Mouse (Mus musculus): ENCODE measurements around the gene 2310057M21Rik. TPM values are rescaled to one million over a fixed set of nuclear protein-coding genes. Genes with fewer than 3 reads are reported as not detected.

Gene 2310057M21Rik
- 1.2 TPM for polyA plus RNA-seq (2015; fragmentation: Illumina TruSeq; extraction: RNeasy Lipid Tissue Mini Kit (QIAGEN cat#74804); ENCODE audit: insufficient read depth, low read depth, low replicate concordance)

DNA sequence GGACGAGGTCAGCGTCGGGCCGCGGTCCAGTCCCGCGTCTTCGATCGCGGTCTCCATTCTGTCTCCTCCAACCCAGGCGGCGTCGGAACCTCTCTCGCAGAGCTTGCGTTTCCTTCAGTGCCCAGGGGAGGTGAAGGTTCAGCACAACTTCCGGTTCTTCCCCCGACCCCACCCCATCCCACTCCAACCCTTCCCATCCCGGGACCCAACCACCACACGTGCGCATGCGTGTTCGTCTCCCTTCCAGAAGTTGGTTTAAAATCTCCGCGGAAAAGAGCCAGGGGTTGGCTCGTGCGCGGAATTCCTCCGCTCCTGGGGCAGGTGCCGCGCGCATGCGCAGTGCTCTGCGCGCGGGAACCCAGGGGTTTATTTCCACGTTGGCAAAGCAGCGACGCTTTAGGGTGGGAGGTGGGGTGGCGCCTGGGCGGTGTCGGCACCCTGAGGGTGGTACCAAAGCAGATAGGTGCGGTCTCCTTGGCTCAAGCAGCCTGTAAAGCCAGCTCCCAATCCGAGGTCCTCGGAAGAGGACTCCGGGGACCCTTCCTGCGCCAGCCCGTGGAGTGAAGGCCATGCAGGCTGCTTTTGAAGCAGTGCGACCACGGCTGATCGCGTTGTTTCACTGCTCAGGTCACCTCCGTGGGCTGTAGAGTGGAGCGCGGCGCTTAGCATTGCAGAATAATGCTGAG is at the start of gene 2310057M21Rik:
TSS of gene 2310057M21Rik (minus strand) at position 145 of the 686 bp plus-strand sequence.

DNA sequence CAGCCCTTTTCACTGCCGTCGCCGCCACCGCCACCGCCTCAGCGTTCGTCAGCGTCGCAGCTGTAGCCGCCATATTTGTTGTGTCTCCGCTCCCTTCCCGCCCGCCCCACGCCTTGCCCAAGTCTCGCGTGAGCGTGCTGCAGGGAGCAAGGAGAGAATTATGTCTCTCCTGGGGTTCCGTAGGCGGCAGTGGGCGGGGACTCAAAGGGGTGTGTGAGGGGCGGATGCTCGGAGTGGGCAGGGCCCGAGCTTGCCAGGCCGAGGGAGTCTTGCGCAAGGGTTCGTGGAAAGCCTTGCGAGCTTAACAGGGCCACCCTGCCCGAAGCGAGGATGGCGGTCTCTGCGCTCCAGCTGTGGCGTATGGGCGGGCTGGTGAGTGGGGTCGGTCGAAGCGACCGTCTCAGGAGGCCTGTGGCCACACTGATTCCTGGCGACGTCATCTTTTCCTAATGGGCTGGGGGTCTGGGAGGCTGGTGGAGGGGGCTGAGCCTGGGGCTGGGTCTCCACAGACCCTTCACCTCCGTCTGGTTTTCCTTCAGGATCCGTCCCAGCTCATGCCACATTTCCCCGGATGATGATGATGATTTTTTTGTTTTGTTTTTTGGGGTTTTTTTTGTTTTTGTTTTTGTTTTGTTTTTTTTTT is 48.0 kb upstream of the 2310057M21Rik start, which contains the start of the genes Ikzf5 and Acadsb:
TSS of gene Ikzf5 (minus strand) at position 106 of the 643 bp plus-strand sequence.
TSS of gene Acadsb (plus strand) at position 186 of the 643 bp plus-strand sequence.

DNA sequence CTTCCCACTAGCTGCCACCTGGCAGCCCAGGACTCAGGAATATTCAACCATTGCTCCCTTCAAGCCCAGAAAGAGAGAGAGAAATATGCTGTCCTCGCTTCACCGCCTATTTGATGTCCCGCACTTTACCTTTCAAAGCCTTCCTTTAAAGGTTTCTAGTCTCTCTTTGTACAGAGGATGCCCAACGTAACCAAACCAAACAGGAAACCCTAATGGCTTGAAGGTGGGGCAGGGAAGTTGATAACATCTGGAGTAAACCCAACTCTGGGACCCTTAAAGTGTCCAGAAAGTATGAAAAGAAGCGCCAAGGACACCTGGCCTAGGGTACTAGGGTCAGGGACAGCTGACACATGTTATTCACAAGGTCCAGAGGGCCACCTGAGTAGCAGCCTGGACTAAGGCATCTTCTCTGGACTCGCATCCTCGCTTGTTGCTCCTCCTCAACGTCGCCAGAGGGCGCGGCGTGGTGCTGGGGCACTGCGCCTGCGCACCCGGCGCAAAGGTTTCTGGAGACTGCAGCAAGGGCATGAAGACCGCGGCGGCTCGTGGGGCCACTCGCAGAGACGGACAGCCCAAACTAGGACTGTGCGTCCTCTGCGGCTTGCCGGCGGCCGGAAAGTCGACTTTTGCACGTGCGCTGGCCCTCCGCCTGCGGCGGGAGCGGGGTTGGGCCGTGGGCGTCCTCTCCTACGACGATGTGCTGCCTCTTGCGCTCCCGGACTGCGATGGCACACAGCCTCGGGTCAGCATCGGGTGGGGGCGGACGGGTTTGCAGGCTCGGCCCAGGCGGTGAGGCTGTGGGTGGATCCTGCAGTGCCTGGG is 8.3 kb upstream of the 2310057M21Rik start, which contains the start of gene Pstk:
TSS of gene Pstk (plus strand) at position 494 of the 822 bp plus-strand sequence.

DNA sequence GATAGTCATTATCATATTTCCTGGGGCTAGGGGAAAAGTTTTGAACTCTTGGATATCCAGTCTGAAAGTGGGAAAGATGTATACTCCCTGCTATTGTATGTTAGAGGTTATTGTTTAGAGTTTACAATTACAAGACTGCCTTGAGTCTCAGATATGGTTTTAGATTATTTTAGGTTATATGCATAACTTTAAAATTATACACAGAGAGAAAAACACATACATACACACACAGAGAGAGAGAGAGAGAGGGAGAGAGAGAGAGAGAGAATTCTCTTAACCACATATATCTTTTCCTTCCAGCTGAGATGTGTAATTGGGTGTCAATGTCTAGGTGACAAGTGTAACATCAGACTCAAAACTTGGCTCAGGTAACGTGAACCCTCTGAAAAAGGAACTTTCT is 29.0 kb downstream of the 2310057M21Rik start, which contains the start of gene Fam24a:
TSS of gene Fam24a (plus strand) at position 301 of the 400 bp plus-strand sequence.

DNA sequence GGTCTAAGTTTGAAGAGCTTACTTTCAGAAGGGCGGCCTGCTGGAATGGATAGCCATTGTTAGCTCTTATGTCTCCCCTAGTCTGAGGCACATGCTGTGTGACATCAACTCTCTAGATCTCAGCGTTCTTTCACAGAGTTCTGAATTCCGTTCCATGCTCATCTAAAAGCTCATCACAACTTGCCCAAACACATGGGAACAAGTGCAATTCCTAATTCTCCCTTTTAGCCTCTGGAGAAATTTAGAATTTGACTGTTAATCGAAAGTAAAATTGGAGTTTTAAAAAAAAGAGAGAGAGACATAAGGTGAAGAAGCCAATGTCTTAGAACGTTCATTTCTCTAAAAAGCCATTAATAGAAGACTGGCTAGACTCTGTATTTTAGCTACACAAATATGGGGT is 33.1 kb downstream of the 2310057M21Rik start, which contains the start of gene Fam24b:
TSS of gene Fam24b (minus strand) at position 101 of the 400 bp plus-strand sequence.

DNA sequence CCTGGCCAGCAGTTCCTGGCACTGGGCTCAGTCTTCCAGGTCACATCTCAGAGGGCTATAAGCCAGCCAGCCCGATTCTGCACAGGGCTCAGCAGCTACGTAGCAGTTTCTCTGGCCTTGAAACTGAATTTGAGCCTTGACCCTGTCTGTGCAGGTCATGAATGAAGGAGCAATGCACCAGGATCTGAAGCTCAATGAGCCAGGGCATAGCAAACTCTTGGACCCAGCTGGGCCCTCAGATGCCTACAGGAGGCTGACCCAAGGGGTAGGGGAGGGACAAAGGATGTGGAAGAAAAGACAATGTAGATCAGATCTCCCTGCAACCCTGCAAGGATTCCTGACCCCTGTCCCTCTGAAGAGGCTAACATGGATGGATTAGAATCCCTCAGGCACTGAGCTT is 40.4 kb downstream of the 2310057M21Rik start, which contains the start of gene Cuzd1:
TSS of gene Cuzd1 (minus strand) at position 101 of the 400 bp plus-strand sequence.

Other genes starting within 250 kb of the 2310057M21Rik start
- gene 4933402N03Rik, start 216.4 kb downstream of the 2310057M21Rik start, polyA plus RNA-seq (2015; fragmentation: Illumina TruSeq; extraction: RNeasy Lipid Tissue Mini Kit (QIAGEN cat#74804); ENCODE audit: insufficient read depth, low read depth, low replicate concordance): not detected
- 13.4 TPM for gene 5430419D17Rik, start 188.4 kb downstream of the 2310057M21Rik start, polyA plus RNA-seq (2015; fragmentation: Illumina TruSeq; extraction: RNeasy Lipid Tissue Mini Kit (QIAGEN cat#74804); ENCODE audit: insufficient read depth, low read depth, low replicate concordance)
- 330 TPM for gene Cuzd1, start 40.5 kb downstream of the 2310057M21Rik start, polyA plus RNA-seq (2015; fragmentation: Illumina TruSeq; extraction: RNeasy Lipid Tissue Mini Kit (QIAGEN cat#74804); ENCODE audit: insufficient read depth, low read depth, low replicate concordance)
- not detected for gene Fam24b, start 33.2 kb downstream of the 2310057M21Rik start, polyA plus RNA-seq (2015; fragmentation: Illumina TruSeq; extraction: RNeasy Lipid Tissue Mini Kit (QIAGEN cat#74804); ENCODE audit: insufficient read depth, low read depth, low replicate concordance)
- not detected for gene Fam24a, start 28.9 kb downstream of the 2310057M21Rik start, polyA plus RNA-seq (2015; fragmentation: Illumina TruSeq; extraction: RNeasy Lipid Tissue Mini Kit (QIAGEN cat#74804); ENCODE audit: insufficient read depth, low read depth, low replicate concordance)
- 8.9 TPM for gene Pstk, start 8.4 kb upstream of the 2310057M21Rik start, polyA plus RNA-seq (2015; fragmentation: Illumina TruSeq; extraction: RNeasy Lipid Tissue Mini Kit (QIAGEN cat#74804); ENCODE audit: insufficient read depth, low read depth, low replicate concordance)
- 3.4 TPM for gene Ikzf5, start 47.8 kb upstream of the 2310057M21Rik start, polyA plus RNA-seq (2015; fragmentation: Illumina TruSeq; extraction: RNeasy Lipid Tissue Mini Kit (QIAGEN cat#74804); ENCODE audit: insufficient read depth, low read depth, low replicate concordance)
- 13.9 TPM for gene Acadsb, start 47.8 kb upstream of the 2310057M21Rik start, polyA plus RNA-seq (2015; fragmentation: Illumina TruSeq; extraction: RNeasy Lipid Tissue Mini Kit (QIAGEN cat#74804); ENCODE audit: insufficient read depth, low read depth, low replicate concordance)
- gene Hmx3, start 180.1 kb upstream of the 2310057M21Rik start, polyA plus RNA-seq (2015; fragmentation: Illumina TruSeq; extraction: RNeasy Lipid Tissue Mini Kit (QIAGEN cat#74804); ENCODE audit: insufficient read depth, low read depth, low replicate concordance): not detected
- gene Hmx2, start 186.0 kb upstream of the 2310057M21Rik start, polyA plus RNA-seq (2015; fragmentation: Illumina TruSeq; extraction: RNeasy Lipid Tissue Mini Kit (QIAGEN cat#74804); ENCODE audit: insufficient read depth, low read depth, low replicate concordance): not detected
- 8.7 TPM for gene Bub3, start 197.5 kb upstream of the 2310057M21Rik start, polyA plus RNA-seq (2015; fragmentation: Illumina TruSeq; extraction: RNeasy Lipid Tissue Mini Kit (QIAGEN cat#74804); ENCODE audit: insufficient read depth, low read depth, low replicate concordance)

Data from pancreas, adult 10 weeks (tissue).